Mouse (Mus musculus) megakaryocyte, embryonic 14.5 days (primary cell): ENCODE measurements around the gene Fmn2.

Source experiments
- FLI1 ChIP-seq: IDR thresholded peaks from 2 replicates; pipeline ENCODE4 v1.6.1; 2012; ENCODE audit warnings: low read length, inconsistent platforms, mixed read lengths
- GATA1 ChIP-seq: IDR thresholded peaks from 3 replicates; pipeline ENCODE4 v1.6.1; 2012; ENCODE audit warnings: mixed read lengths, low read length, inconsistent platforms, borderline replicate concordance

DNA sequence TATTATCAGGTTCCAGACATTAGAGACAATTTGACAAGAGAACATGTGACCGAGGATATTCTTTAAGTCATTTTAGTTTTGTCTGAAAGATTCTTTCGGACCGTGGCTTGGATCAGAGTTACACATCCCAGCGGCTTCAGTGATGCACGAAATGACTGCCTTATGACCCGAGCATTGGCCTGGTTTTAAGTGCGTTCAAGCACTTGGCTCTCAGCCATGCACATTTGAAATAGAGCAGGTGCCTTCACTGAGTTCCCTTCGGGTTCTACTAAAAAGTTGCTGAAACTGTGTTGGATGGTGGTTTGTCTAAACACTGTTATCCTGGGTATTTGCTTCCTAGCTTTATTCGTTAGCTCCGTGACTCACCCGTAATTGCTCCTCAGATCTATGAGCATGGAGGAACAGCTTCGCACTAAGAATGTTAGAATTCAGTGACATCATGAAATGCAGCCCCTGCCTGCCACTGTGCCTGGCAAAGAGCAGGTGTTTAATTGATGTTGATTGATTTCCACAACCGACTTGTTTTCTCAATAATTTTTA lies 7.0 kb downstream of the Fmn2 start:
- no peak for TF ChIP-seq GATA1
- no peak for TF ChIP-seq FLI1
